Comparison of ENCODE assay signal across 12 mouse cellular contexts in genomic region chr17:83654651-83655136, GRCm38 (mm10). TPM values are rescaled to one million over a fixed set of nuclear protein-coding genes. Genes with fewer than 3 reads are reported as not detected.
DNase-seq lines count a peak whose midpoint lies in the region; ATAC-seq lines count a peak whose summit lies in the region.
"Had no signal": no experiment of that assay in that cellular context is flagged by ENCODE, and none has a peak within 500 bp of the region (broad histone marks: within the 10 kb centered on the region; RNA-seq: fewer than 3 reads in every experiment).

No protein-coding gene starts in this region.

- H3K9me3 ChIP-seq in kidney, embryonic 15.5 days (replicated peaks) = no peaks in the 10 kb centered on the region
- no peaks in the 10 kb centered on the region for H3K9me3 ChIP-seq in midbrain, embryonic 10.5 days (replicated peaks)

- no peak for ATAC-seq in kidney, embryonic 15.5 days (replicated peaks; ENCODE audit: low FRiP score)
- ATAC-seq in CD4-positive, CD25-positive, alpha-beta regulatory T cell, adult 4 months = peak; percentile 96
- ATAC-seq in common myeloid progenitor, adult 5-6 weeks (replicated peaks; ENCODE audit: low read depth, poor library complexity, severe bottlenecking) = peak; percentile 56
- ATAC-seq: hindbrain, embryonic 16.5 days had no signal

- peaks cover 18% of the 10 kb centered on the region for H3K4me1 ChIP-seq in kidney, embryonic 15.5 days
- no peaks in the 10 kb centered on the region for H3K4me1 ChIP-seq in midbrain, embryonic 10.5 days

- no peaks in the 10 kb centered on the region for H3K36me3 ChIP-seq in kidney, embryonic 15.5 days
- no peaks in the 10 kb centered on the region for H3K36me3 ChIP-seq in splenic B cell, adult 2 months (ENCODE audit: control insufficient read depth, insufficient read depth, low read length, poor library complexity, severe bottlenecking)
- no peaks in the 10 kb centered on the region for H3K36me3 ChIP-seq in midbrain, embryonic 10.5 days

- H3K27ac ChIP-seq in kidney, embryonic 15.5 days = 0 out of 2 replicates have a peak overlapping the region, but pooled peaks have one; percentile 27
- H3K27ac ChIP-seq in midbrain, embryonic 10.5 days (replicated peaks) = no peak overlapping the region

- H3K27me3 ChIP-seq in kidney, embryonic 15.5 days = no peaks in the 10 kb centered on the region
- no peaks in the 10 kb centered on the region for H3K27me3 ChIP-seq in splenic B cell, adult 2 months (ENCODE audit: control insufficient read depth, insufficient read depth, low read length, poor library complexity, severe bottlenecking)
- no peaks in the 10 kb centered on the region for H3K27me3 ChIP-seq in midbrain, embryonic 10.5 days (ENCODE audit: low read depth, poor library complexity, severe bottlenecking)

- no peak overlapping the region for H3K9ac ChIP-seq in kidney, embryonic 15.5 days

- 49% methylated on average over 13 of the region's 13 CpGs for WGBS in kidney, embryonic 15.5 days
- 84% methylated on average over 13 of the region's 13 CpGs for WGBS in midbrain, embryonic 10.5 days

- H3K4me2 ChIP-seq in kidney, embryonic 15.5 days = no peak overlapping the region

- no peak overlapping the region for H3K4me3 ChIP-seq in kidney, embryonic 15.5 days (replicated peaks)
- H3K4me3 ChIP-seq in midbrain, embryonic 10.5 days = no peak overlapping the region

- DNase-seq in kidney, postnatal 14 days = no peak
- DNase-seq in splenic B cell, adult 2 months (ENCODE audit: low read depth, low spot score) = peak; percentile 76
- DNase-seq in ovary, postnatal 14 days (ENCODE audit: low spot score) = no peak
- DNase-seq in layer of hippocampus, postnatal 25 days (ENCODE audit: extremely low spot score in 1 of 2, low spot score in 1 of 2) = no peak
- DNase-seq in midbrain, embryonic 10.5 days (ENCODE audit: low spot score) = no peak
- DNase-seq: cerebellum, postnatal 25 days; layer of hippocampus, adult 9-11 months had no signal

RNA-seq across cellular contexts. Expression of gene Kcng3, which starts 23.0 kb away (rescaled TPM):
- 0.05 TPM in 1 of 2 replicates, not detected in the other for polyA plus RNA-seq in kidney, embryonic 15.5 days (2015; fragmentation: Nextera tagmentation; extraction: Ambion mirVana)
- polyA plus RNA-seq in CD4-positive, CD25-positive, alpha-beta regulatory T cell, adult 4 months (2017; shearing (Covaris generic)) = under 1 TPM in 1 of 2 experiments, not detected in 1; 0.16 TPM
- total RNA-seq in common myeloid progenitor, adult 5-6 weeks (2017) = 0.14 and 1.5 TPM in 2 replicates
- 1 to 10 TPM; 6.9 to 9.4 TPM for total RNA-seq in layer of hippocampus, postnatal 25 days (2021)
- not detected in 2 replicates for polyA plus RNA-seq in midbrain, embryonic 10.5 days (2016; fragmentation: Nextera tagmentation; extraction: Ambion mirVana)
- polyA plus RNA-seq: hindbrain, embryonic 16.5 days; neural tube, embryonic 14.5 days had no signal

RNA-seq across cellular contexts. Expression of gene Mta3, which starts 51.3 kb away (rescaled TPM):
- polyA plus RNA-seq in kidney, embryonic 15.5 days (2015; fragmentation: Nextera tagmentation; extraction: Ambion mirVana) = 39.9 and 45.9 TPM in 2 replicates
- 100 to 1,000 TPM in 1 of 2 experiments, 10 to 100 TPM in 1; 80.0 to 105 TPM for polyA plus RNA-seq in CD4-positive, CD25-positive, alpha-beta regulatory T cell, adult 4 months (2017; shearing (Covaris generic))
- total RNA-seq in common myeloid progenitor, adult 5-6 weeks (2017) = 59.5 and 75.8 TPM in 2 replicates
- total RNA-seq in layer of hippocampus, postnatal 25 days (2021) = 10 to 100 TPM; 83.8 to 89.0 TPM
- 32.6 and 35.4 TPM in 2 replicates for polyA plus RNA-seq in midbrain, embryonic 10.5 days (2016; fragmentation: Nextera tagmentation; extraction: Ambion mirVana)
